Mouse (Mus musculus) CH12.LX (cell line): Measurements from ENCODE around the gene Krtap29-1. TPM values are rescaled to one million over a fixed set of nuclear protein-coding genes. Genes with fewer than 3 reads are reported as not detected.

Experiments used
- DNase-seq: peaks from one replicate; pipeline ENCODE4 v3.0.0-alpha.2; 2013; ENCODE audit errors: extremely low read depth
- H3K27ac ChIP-seq: 2 replicates; pipeline ENCODE4 v1.5.1; 2012; ENCODE audit warnings: low read depth, mild to moderate bottlenecking, control low read depth, moderate library complexity; ENCODE audit not compliant: insufficient read depth
- H3K27me3 ChIP-seq: replicated peaks from 2 replicates; pipeline ENCODE3; 2012; ENCODE audit warnings: inconsistent platforms
- H3K36me3 ChIP-seq, 2 experiments: replicated peaks in 1 of 2; 2 replicates each; pipeline versions ENCODE3 to v1.6.1; 2012; ENCODE audit warnings: inconsistent platforms in 1 of 2, low read length in 1 of 2, mild to moderate bottlenecking in 1 of 2, mixed read lengths in 1 of 2, moderate library complexity in 1 of 2; ENCODE audit not compliant: control insufficient read depth in 1 of 2, insufficient read depth in 1 of 2
- H3K4me1 ChIP-seq, 2 experiments: 2 replicates each; pipeline ENCODE4 v1.6.1; 2012; ENCODE audit warnings: inconsistent platforms in 1 of 2, moderate library complexity in 1 of 2; ENCODE audit not compliant: insufficient read depth in 2 of 2, control insufficient read depth in 1 of 2
- H3K4me2 ChIP-seq: 2 replicates; pipeline ENCODE4 v1.6.1; 2012; ENCODE audit warnings: low read depth, mild to moderate bottlenecking, control low read depth; ENCODE audit not compliant: poor library complexity, insufficient read depth, severe bottlenecking
- H3K4me3 ChIP-seq, 3 experiments: fragments of 150-350 bp in 1 of 3; sonication (generic) in 1 of 3; replicated peaks in 1 of 3; 2 replicates each; pipeline versions ENCODE3 to v1.5.1; 2011 to 2012; ENCODE audit warnings: low read depth in 2 of 3, low read length in 2 of 3, mild to moderate bottlenecking in 2 of 3, moderate library complexity in 2 of 3, control low read depth in 1 of 3, improper control_type of control experiment in 1 of 3, inconsistent platforms in 1 of 3, mixed read lengths in 1 of 3; ENCODE audit not compliant: poor library complexity in 1 of 3
- H3K79me2 ChIP-seq: replicated peaks from 2 replicates; pipeline ENCODE4 v1.6.1; 2012; ENCODE audit warnings: mild to moderate bottlenecking, moderate library complexity; ENCODE audit not compliant: control insufficient read depth, poor library complexity, insufficient read depth, severe bottlenecking; ENCODE audit errors: extremely low read depth
- H3K9ac ChIP-seq: 2 replicates; pipeline ENCODE4 v1.6.1; 2012; ENCODE audit warnings: low read depth, mild to moderate bottlenecking, control low read depth, moderate library complexity; ENCODE audit not compliant: insufficient read depth
- H3K9me3 ChIP-seq: replicated peaks from 2 replicates; pipeline ENCODE3; 2012; ENCODE audit warnings: low read length, inconsistent platforms, mixed read lengths
- BHLHE40 ChIP-seq: IDR thresholded peaks from 2 replicates; pipeline ENCODE4 v1.6.1; 2011; ENCODE audit warnings: mild to moderate bottlenecking, low read depth, low read length, improper control_type of control experiment
- CHD1 ChIP-seq: IDR thresholded peaks from 2 replicates; pipeline ENCODE4 v1.6.1; 2012; ENCODE audit warnings: low read depth, low read length, improper control_type of control experiment, inconsistent platforms
- CHD2 ChIP-seq: IDR thresholded peaks from 2 replicates; pipeline ENCODE4 v1.6.1; 2011; ENCODE audit warnings: low read length, improper control_type of control experiment
- CTCF ChIP-seq, 2 experiments: IDR thresholded peaks in 1 of 2; conservative IDR thresholded peaks in 1 of 2; 2 replicates each; pipeline ENCODE4 v1.5.1; 2011 to 2012; ENCODE audit warnings: low read depth in 2 of 2, low read length in 2 of 2, improper control_type of control experiment in 1 of 2, inconsistent platforms in 1 of 2, mild to moderate bottlenecking in 1 of 2, moderate library complexity in 1 of 2
- E2F4 ChIP-seq: IDR thresholded peaks from 2 replicates; pipeline ENCODE4 v1.6.1; 2011; ENCODE audit warnings: low read depth, low read length, improper control_type of control experiment; ENCODE audit not compliant: insufficient replicate concordance
- ELF1 ChIP-seq: IDR thresholded peaks from 2 replicates; pipeline ENCODE4 v1.6.1; 2014; ENCODE audit warnings: low read depth, mild to moderate bottlenecking, inconsistent platforms, low read length, improper control_type of control experiment
- ETS1 ChIP-seq: conservative IDR thresholded peaks from 2 replicates; pipeline ENCODE4 v1.6.1; 2012; ENCODE audit warnings: low read depth, mild to moderate bottlenecking, inconsistent platforms, low read length, improper control_type of control experiment, moderate library complexity
- HCFC1 ChIP-seq: IDR thresholded peaks from 2 replicates; pipeline ENCODE4 v1.6.1; 2012; ENCODE audit warnings: low read depth, mild to moderate bottlenecking, inconsistent platforms, low read length, improper control_type of control experiment
- IRF4 ChIP-seq: IDR thresholded peaks from 2 replicates; pipeline ENCODE4 v1.6.1; 2014; ENCODE audit warnings: low read depth, mild to moderate bottlenecking, inconsistent platforms, low read length, improper control_type of control experiment
- JUN ChIP-seq: IDR thresholded peaks from 2 replicates; pipeline ENCODE4 v1.6.1; 2011; ENCODE audit warnings: low read depth, mild to moderate bottlenecking, low read length, improper control_type of control experiment, moderate library complexity; ENCODE audit not compliant: insufficient read depth
- JUND ChIP-seq: conservative IDR thresholded peaks from 2 replicates; pipeline ENCODE4 v1.6.1; 2011; ENCODE audit warnings: low read depth, low read length, improper control_type of control experiment
- KAT2A ChIP-seq: IDR thresholded peaks from 2 replicates; pipeline ENCODE4 v1.6.1; 2012; ENCODE audit warnings: low read length, improper control_type of control experiment, inconsistent platforms; ENCODE audit not compliant: insufficient replicate concordance
- MAFK ChIP-seq: IDR thresholded peaks from 2 replicates; pipeline ENCODE4 v1.6.1; 2011; ENCODE audit warnings: low read length, improper control_type of control experiment; ENCODE audit not compliant: insufficient replicate concordance
- MAZ ChIP-seq: IDR thresholded peaks from 2 replicates; pipeline ENCODE4 v1.6.1; 2012; ENCODE audit warnings: low read depth, mild to moderate bottlenecking, inconsistent platforms, low read length, improper control_type of control experiment, moderate library complexity
- MXI1 ChIP-seq: IDR thresholded peaks from 2 replicates; pipeline ENCODE4 v1.6.1; 2011; ENCODE audit warnings: mild to moderate bottlenecking, low read depth, low read length, improper control_type of control experiment
- MYC ChIP-seq: IDR thresholded peaks from 2 replicates; pipeline ENCODE4 v1.6.1; 2011; ENCODE audit warnings: low read depth, mild to moderate bottlenecking, improper control_type of control experiment, low read length
- POLR2AphosphoS2 ChIP-seq: IDR thresholded peaks from 2 replicates; pipeline ENCODE4 v1.6.1; 2011; ENCODE audit warnings: low read depth, low read length, improper control_type of control experiment
- SMC3 ChIP-seq: IDR thresholded peaks from 2 replicates; pipeline ENCODE4 v1.6.1; 2011; ENCODE audit warnings: low read depth, low read length, improper control_type of control experiment
- TBP ChIP-seq: conservative IDR thresholded peaks from 2 replicates; pipeline ENCODE4 v1.6.1; 2011; ENCODE audit warnings: low read depth, low read length, improper control_type of control experiment
- TCF12 ChIP-seq: IDR thresholded peaks from 2 replicates; pipeline ENCODE4 v1.6.1; 2014; ENCODE audit warnings: low read depth, mild to moderate bottlenecking, inconsistent platforms, low read length, improper control_type of control experiment
- USF2 ChIP-seq: conservative IDR thresholded peaks from 2 replicates; pipeline ENCODE4 v1.6.1; 2011; ENCODE audit warnings: low read depth, low read length, improper control_type of control experiment
- ZNF384 ChIP-seq: IDR thresholded peaks from 2 replicates; pipeline ENCODE4 v1.6.1; 2012; ENCODE audit warnings: low read depth, low read length, improper control_type of control experiment, inconsistent platforms
- dilution Hi-C: fragments of 300-500 bp; cut with MboI; formaldehyde crosslinking; loops from 2 replicates; pipeline ENCODE4 v1.14.3; 2020; ENCODE audit warnings: low sequenced_read_pairs; ENCODE audit not compliant: extremely low pct_unique_long_range_greater_than_20kb, extremely low pct_ligation_motif_present
- in situ Hi-C: fragments of 300-500 bp; cut with MboI; formaldehyde crosslinking; loops from 3 replicates; pipeline ENCODE4 v1.14.3; 2019; ENCODE audit warnings: low sequenced_read_pairs, low pct_ligation_motif_present, low pct_unique_long_range_greater_than_20kb, mixed read lengths
- polyA plus RNA-seq: library from polyadenylated mRNA; unstranded; fragments of >175 nt; gene quantifications from 2 replicates; pipeline ENCODE4 v1.2.1, GENCODE M21; 2012; ENCODE audit warnings: low read depth; ENCODE audit not compliant: insufficient read length
- total RNA-seq, 2 experiments: library from RNA; depleted of rRNA; stranded (reverse); fragments of 300-350 nt in 1 of 2; fragments of >200 nt in 1 of 2; gene quantifications; 2 replicates each; pipeline ENCODE4 v1.2.3; 2012 to 2014

Gene Krtap29-1
- total and polyA plus RNA-seq, 3 experiments: not detected

DNA sequence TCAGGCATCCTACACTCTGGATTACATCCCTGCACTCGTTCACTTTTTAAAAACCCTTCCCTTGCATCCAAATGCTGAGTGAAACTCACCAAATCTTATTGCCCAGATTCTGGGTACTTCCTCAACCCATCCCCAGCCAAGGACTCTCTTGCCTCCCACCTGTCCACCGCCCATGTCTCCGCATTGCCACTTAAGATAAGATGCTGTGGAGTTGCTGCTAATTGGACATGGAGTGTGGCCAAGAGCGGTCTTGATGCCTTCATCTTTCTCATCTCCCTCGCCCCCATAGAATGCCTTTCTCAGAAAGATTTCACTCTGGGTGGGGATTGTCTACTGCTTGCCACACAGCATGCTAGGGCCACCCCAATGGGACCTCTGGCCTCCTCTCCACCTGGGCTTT lies 29.5 kb upstream of the Krtap29-1 start:
- H3K9ac ChIP-seq: no peak overlapping the region
- no peak for DNase-seq
- in situ Hi-C loops: loop anchor here (10.0 kb wide), 1 partner anchor 544 kb away; no protein-coding TSS in a partner anchor
- H3K4me2 ChIP-seq: no peak overlapping the region
- H3K27ac ChIP-seq: no peak overlapping the region
- no peaks in the 10 kb centered on the region for H3K4me1 ChIP-seq
- TF ChIP-seq CHD1 (no peak), ETS1 (no peak), MYC (no peak), ELF1 (no peak), USF2 (no peak), TBP (no peak), ZNF384 (no peak), BHLHE40 (no peak), JUN (no peak), CTCF (conservative IDR thresholded peaks at IDR 0.05 in 1 of 2, IDR thresholded peaks at IDR 0.05 in 1 of 2; ENCODE audit: low read depth in 2 of 2, low read length in 2 of 2) (no peak), TCF12 (no peak), MAZ (no peak)
- H3K79me2 ChIP-seq: no peaks in the 10 kb centered on the region; the same call in 1 of the 2 replicates
- peaks cover 57% of the 10 kb centered on the region for H3K27me3 ChIP-seq
- no peaks in the 10 kb centered on the region for H3K9me3 ChIP-seq
- no peaks in the 10 kb centered on the region for H3K36me3 ChIP-seq
- no peak overlapping the region for H3K4me3 ChIP-seq
- dilution Hi-C loops: no loop called here

DNA sequence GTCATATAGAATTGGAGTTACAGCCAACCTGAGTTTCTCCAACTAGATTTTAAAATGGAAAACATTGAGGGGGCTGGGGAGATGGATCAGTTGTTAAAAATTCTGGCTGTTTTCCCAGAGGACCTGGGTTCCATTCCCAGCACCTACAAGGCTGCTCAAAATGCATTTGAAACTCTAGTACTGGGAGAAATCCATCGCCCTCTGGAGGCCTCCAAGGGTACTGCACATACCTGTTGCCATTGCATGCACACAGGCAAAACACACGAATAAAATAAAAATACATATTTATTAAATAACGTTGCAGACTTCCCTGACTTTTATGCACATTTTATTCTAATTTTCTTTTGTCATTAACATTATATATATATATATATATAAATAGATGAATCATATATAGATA lies 27.8 kb upstream of the Krtap29-1 start:
- no peak overlapping the region for H3K4me3 ChIP-seq
- peak; percentile 24 for DNase-seq
- peaks cover 4% of the 10 kb centered on the region for H3K9me3 ChIP-seq
- dilution Hi-C loops: no loop called here
- no peak overlapping the region for H3K4me2 ChIP-seq
- TF ChIP-seq ETS1 (no peak), BHLHE40 (no peak), HCFC1 (no peak), TCF12 (no peak), SMC3 (peak; percentile 27; the same call in 1 of the 2 replicates), CHD2 (no peak), KAT2A (no peak), USF2 (no peak), IRF4 (no peak), MXI1 (no peak), MAFK (no peak), ZNF384 (no peak), CTCF (conservative IDR thresholded peaks at IDR 0.05 in 1 of 2, IDR thresholded peaks at IDR 0.05 in 1 of 2; ENCODE audit: low read depth in 2 of 2, low read length in 2 of 2) (peak; percentile 51 to 83), POLR2AphosphoS2 (no peak), JUND (no peak), E2F4 (no peak)
- peaks cover 56% of the 10 kb centered on the region for H3K27me3 ChIP-seq
- H3K4me1 ChIP-seq: no peaks in the 10 kb centered on the region
- in situ Hi-C loops: loop anchor here (10.0 kb wide), 1 partner anchor 542 kb away; no protein-coding TSS in a partner anchor
- no peaks in the 10 kb centered on the region for H3K36me3 ChIP-seq
- H3K9ac ChIP-seq: no peak overlapping the region
- no peaks in the 10 kb centered on the region; the same call in 1 of the 2 replicates for H3K79me2 ChIP-seq
- no peak overlapping the region for H3K27ac ChIP-seq
